Mouse (Mus musculus) cortical plate, adult 2 months (tissue): ENCODE data around the gene Gm43738. TPM values are rescaled to one million over a fixed set of nuclear protein-coding genes. Genes with fewer than 3 reads are reported as not detected.

ENCODE experiments used
- H3K27ac ChIP-seq: fragments of 200-500 bp; 2 replicates; pipeline ENCODE4 v1.5.1; 2012; ENCODE audit warnings: low read length, control low read depth, inconsistent platforms; ENCODE audit not compliant: insufficient read depth
- H3K4me1 ChIP-seq: fragments of 200-500 bp; 2 replicates; pipeline ENCODE4 v1.6.1; 2011; ENCODE audit warnings: low read length; ENCODE audit not compliant: control insufficient read depth, insufficient read depth
- H3K4me3 ChIP-seq: fragments of 200-500 bp; 2 replicates; pipeline ENCODE4 v1.5.1; 2011; ENCODE audit warnings: mild to moderate bottlenecking, low read length, control low read depth; ENCODE audit not compliant: insufficient read depth
- CTCF ChIP-seq: fragments of 200-500 bp; IDR thresholded peaks from 2 replicates; pipeline ENCODE4 v1.5.1; 2011; ENCODE audit warnings: mild to moderate bottlenecking, control low read depth, low read length; ENCODE audit not compliant: insufficient read depth; ENCODE audit errors: extremely low read depth
- POLR2A ChIP-seq: fragments of 200-500 bp; IDR thresholded peaks from 2 replicates; pipeline ENCODE4 v1.6.1; 2011; ENCODE audit warnings: mild to moderate bottlenecking, low read length, control low read depth; ENCODE audit not compliant: insufficient read depth; ENCODE audit errors: extremely low read depth
- polyA plus RNA-seq: library from polyadenylated mRNA; depleted of rRNA; stranded (reverse); fragments of >200 nt; gene quantifications from 2 replicates; pipeline ENCODE4 v1.2.3, GENCODE M21; 2012

The Gm43738 gene
- polyA plus RNA-seq, 1 experiment, result not detected

DNA sequence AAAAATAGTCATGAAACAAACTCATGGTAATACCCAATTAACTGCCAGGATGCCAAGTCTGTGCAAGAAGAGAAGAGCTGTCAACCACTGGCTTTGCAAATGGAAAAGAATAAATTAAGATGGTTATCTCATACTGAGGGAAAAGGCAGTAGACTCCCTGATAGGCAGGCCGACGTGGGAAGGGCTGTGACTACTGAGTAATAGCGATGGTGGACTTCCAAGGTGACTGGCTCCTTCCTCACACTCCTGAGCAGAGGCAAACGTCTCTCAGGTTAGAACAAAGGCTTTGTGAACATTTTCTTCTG lies 2.3 kb upstream of the Gm43738 start:
- H3K4me3 ChIP-seq, result no peak overlapping the region
- no peak overlapping the region for H3K27ac ChIP-seq
- TF ChIP-seq POLR2A (no peak), CTCF (no peak)
- no peaks in the 10 kb centered on the region for H3K4me1 ChIP-seq

DNA sequence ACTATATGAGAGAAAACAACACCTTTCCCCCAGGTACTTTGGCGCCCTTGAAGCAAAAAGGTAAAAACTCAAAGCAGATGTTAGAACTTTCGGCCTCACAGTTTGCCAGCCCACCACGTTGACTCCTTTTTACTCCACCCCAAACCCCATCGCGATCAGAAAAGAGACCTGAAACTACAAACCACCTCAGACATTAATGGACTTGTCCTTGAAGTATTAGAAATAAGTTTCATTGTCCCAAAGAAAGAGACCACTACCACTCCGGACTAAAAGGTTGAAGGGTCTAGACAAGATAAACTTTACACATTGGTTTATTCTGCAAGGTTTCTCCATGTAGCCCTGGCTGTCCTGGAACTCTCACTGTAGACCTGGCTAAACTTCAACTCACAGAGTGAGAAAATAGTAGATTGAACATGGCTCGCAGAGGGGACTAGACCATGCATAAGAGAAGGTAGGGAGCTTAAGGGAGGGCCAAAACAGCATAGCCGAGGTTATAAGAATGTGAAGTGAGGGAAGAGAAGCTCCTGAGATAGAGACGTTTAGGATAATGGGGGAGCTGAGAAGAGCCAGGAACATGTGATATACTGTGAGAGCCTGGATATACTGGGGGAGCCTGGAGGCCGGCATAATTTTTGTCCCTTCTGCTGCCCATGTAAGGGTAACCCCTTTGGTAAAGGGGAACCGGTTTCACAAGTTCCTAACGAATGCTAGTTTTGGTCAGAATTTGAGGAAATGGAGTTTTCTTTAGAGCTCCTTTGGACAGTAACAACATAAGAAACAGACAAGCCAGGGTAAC lies 1.8 kb upstream of the Gm43738 start:
- Histone ChIP-seq H3K4me3 (no peak overlapping the region), H3K4me1 (no peaks in the 10 kb centered on the region), H3K27ac (no peak overlapping the region)
- no peak for TF ChIP-seq POLR2A
- no peak for TF ChIP-seq CTCF

DNA sequence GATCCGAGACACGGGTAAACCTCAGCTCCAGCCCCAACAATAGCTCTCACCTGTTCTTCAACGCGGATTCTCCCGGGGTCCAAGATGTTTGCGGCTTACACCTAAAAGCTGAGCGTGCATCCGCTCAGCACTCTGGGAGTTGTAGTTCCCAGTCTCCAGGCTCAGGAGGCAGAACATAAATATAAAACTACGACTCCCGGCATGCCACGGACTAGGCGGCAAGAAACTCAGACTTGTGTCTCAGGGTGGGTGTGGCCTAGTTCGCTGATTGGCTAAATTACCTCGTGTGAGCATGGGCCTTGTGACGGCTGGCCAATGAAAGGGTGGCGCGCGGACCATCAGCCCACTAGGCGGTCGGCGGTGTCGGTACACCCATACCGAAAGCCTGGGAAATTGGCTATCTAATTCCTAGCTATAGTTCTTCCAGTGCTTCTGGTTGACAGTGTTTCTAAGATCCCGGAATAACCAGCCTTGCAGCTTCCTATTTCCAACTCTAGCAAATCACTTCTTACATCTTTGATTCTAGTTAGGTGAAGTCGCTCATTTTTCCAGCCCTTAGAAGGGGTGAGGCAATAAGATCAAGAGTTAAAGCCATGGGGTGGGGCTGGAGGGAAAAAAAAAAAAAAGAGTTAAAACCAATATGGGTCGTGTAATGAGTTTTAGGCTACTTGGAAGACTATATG lies 1.1 kb upstream of the Gm43738 start, which contains the start of gene Fdps:
Fdps (minus strand) TSS at position 148 of the 683 bp plus-strand sequence.
- H3K4me3 ChIP-seq, result peak within 1 kb of the TSS; percentile 63
- H3K4me1 ChIP-seq, result no peaks in the 10 kb centered on the region
- TF ChIP-seq POLR2A, result peak; percentile 50
- TF ChIP-seq CTCF, result no peak
- no peak within 1 kb of the TSS for H3K27ac ChIP-seq

DNA sequence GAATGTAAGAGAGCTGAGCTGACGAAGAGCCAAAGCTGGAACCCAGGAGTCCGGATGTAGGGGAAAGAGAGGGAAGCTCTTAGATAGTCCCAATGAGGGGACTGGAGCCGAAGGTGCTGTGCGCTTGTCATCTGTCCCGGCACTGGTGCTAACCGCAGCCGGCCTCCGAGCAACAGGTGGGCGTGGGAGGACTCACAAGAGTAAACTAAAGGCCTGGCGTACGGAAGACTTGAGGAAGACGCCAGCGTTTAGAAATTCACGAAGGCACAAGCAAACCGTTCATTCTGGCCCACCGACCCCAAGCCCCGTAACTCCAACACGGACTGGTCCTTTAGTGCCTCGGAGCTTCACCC lies 536 bp upstream of the Gm43738 start:
- TF ChIP-seq CTCF (no peak), POLR2A (no peak)
- H3K4me3 ChIP-seq, result peak overlapping the region; percentile 63
- H3K27ac ChIP-seq, result no peak overlapping the region
- no peaks in the 10 kb centered on the region for H3K4me1 ChIP-seq

DNA sequence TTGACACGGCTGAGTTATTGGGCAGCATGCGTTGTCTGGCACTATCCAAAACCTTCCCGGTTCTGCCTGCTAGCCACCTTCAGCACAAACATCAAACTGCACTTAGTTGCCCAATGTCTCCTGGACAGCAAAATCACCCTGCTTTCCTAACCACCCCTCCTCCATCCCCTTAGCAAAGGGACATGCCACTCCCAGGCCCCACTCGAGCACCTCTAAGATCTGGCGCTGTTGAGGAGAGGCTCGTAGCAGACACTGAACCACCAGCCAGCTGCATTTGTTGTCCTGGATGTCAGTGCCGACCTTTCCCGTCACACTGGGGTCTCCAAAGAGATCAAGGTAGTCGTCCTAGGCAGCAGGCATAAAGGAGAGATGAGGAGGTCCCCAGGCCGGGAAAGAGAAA lies 6.9 kb downstream of the Gm43738 start:
- Histone ChIP-seq H3K4me3 (no peak overlapping the region), H3K27ac (no peak overlapping the region), H3K4me1 (no peaks in the 10 kb centered on the region)
- TF ChIP-seq CTCF (no peak), POLR2A (no peak)

DNA sequence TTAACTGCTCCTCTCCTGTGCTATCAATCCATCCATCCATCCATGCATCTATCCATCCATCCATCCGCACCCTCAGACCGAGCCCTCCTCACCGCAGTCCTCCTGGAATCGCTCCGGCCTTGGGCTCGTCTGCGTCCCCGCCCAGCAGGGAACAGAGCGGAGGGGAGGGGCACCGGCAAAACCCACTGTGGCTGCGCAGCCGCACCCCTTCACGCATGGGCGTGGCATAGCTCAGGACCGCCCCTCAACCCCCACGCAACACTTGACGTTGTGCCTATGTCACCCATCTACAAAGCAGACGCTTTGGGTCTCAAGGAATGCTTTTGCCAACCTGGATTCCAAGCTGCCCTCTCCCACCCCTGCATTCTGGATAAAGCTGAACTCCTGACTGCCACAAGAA lies 7.7 kb downstream of the Gm43738 start, which contains the start of gene Rusc1:
Rusc1 (minus strand) TSS at position 137 of the 400 bp plus-strand sequence.
- Histone ChIP-seq H3K4me1 (no peaks in the 10 kb centered on the region), H3K4me3 (peak within 1 kb of the TSS; percentile 75), H3K27ac (peak within 1 kb of the TSS; percentile 60)
- TF ChIP-seq CTCF (no peak), POLR2A (peak; percentile 97)

DNA sequence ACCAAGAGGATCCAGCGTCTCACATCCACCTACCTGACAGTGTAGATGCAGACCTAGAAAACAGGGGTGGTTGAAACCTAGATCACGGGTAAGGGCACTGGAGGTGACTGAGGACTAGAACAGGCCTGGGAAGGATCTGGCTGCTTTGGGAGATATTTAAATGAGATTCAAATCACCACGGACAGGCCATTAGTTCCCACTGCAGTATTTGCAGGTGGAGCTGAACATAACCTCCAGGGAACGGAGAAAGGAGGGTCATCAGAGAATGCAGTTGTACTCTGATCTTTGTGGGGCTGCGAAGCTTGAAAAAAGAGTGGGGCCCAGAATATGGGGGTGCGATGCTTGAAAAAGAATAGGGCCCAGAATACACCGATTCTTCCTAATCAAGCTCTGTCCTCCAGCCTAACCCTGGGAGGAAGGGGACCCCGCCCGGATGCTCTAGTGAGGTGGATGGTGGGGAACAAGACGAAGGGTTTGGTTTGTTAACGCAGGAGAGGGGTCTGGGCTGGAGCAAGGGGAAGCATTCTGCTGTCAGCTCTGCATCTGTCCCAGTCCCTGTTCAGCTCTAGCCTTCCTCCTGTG lies 8.3 kb downstream of the Gm43738 start:
- Histone ChIP-seq H3K27ac (peak overlapping the region; percentile 60), H3K4me3 (peak overlapping the region; percentile 75), H3K4me1 (no peaks in the 10 kb centered on the region)
- TF ChIP-seq CTCF, result no peak
- no peak for TF ChIP-seq POLR2A

DNA sequence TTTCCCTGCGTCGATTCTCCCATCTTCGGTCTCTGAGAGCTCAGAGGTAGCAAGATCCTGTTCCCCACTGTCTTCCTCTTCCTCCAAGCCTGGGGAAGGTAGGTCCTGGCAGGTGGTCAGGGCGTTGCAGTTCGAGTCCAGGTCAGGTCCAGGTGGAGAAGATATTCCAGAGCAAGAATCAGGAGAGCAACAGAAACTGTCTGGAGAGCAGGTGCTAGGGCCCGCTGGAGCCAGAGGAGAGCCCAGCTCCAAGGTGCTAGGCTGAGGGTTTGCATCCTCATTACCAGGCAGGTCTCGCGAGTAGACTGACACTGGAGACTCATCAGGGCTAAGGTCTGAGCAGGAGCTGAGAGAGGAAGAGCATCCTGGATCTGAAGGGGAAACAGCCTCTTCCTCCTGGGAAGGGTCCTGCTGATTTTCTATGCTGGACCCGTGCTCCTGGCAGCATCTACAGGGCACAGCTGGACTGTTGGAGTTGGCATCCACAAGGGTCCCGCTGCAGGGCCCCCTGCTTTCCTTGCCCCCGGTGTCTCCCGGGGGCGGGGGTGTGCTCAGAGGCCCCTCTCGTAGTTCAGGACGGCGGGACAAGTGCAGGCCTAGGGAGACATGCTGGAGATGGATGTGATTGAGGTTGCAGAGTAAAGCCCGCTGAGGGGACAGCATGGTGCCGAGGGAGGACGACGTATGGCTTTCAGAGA lies 8.9 kb downstream of the Gm43738 start:
- TF ChIP-seq POLR2A, result no peak
- no peak for TF ChIP-seq CTCF
- Histone ChIP-seq H3K27ac (peak overlapping the region; percentile 60), H3K4me3 (peak overlapping the region; percentile 75), H3K4me1 (no peaks in the 10 kb centered on the region)

DNA sequence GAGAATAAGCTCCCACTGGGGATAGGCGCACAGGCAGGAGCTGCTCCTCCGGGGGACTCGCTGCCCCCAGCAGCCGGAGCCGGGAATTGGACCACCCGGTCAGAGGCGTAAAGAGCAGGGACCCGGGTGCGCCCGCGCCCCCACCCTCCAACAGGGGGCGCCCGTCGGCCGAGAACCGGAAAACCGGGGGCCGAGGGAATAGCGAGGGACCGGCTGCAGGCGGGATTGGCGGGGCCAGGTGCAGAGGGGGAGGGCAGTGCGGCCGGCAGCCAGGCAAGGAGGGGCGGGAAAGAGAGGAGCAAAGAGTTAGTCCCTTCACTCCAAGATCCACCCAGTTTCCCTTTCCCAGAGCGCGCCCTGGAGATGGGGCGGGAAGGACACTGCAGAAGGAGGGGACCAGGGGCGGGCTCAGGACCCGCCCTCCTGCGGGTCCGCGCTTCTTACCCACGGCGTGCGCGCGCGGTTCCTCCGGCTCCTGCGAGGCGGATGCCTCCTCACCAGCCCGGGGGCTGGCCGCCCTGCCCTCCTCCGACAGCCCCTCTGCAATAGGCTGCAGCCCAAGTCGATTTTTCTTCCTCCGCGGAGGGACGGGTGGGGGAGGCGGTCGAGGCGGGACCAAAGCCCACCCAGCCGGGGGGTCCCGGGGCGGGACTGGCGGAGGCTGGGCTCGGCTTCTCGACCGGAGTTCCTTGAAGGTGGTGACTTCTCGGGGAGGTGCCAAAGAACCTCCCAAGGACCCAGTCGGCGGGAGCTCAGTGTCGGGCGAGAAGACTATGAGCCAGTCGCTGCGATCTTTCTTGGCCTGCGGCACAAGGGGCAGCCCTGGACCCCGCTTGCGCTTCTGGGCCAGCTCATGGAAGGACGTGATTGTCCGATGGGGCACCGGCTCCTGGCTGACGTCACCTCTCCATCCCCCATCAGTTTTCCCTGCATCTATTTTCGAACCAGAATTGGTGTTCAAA lies 9.9 kb downstream of the Gm43738 start:
- Histone ChIP-seq H3K27ac (peak overlapping the region; percentile 60), H3K4me1 (no peaks in the 10 kb centered on the region), H3K4me3 (peak overlapping the region; percentile 75)
- TF ChIP-seq CTCF (peak; percentile 14; the same call in 1 of the 2 replicates), POLR2A (peak; percentile 43; the same call in 1 of the 2 replicates)
